Mouse (Mus musculus): ENCODE measurements at regions not wholly inside any gene's neighbourhood (a gene's known extent, or its start where the extent isn't known, plus 50 kb on each side); places are given as distances from the start of the nearest gene placed in this dataset.

DNA sequence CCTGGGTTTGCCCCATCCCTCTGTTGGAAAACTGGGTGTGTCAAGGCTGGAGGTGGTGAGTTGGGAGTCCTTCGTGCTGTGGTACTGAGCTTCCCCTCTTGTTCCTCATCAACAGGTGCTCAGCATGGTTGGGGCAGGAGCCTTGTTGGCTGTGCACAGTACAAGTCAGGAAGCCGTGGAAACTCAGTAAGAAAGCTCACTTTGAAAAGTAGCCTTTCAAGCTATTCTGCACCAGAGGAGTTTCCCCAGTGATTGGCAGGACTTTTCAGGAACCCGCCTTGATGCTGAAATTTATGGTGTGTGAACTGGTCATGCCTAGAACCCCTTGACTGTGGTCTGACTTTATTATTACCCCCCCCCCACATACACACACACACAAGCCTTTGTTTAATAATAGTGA, 213.9 kb upstream of the Stt3b start:
- no peak for TF ChIP-seq CTCF (IDR thresholded peaks at IDR 0.05)
- no peak for TF ChIP-seq EP300 (IDR thresholded peaks at IDR 0.05)

Data from lung, postnatal 0 days (tissue).